Mouse (Mus musculus) neural tube, embryonic 12.5 days (tissue): ENCODE measurements at regions not wholly inside any gene's neighbourhood (a gene's known extent, or its start where the extent isn't known, plus 50 kb on each side); places are given as distances from the start of the nearest gene placed in this dataset.

Experiments
- ATAC-seq: fragments of 200-750 bp; cut with Nextera tagmentation; 2 replicates; pipeline ENCODE4 v1.8.0; 2017; ENCODE audit warnings: low read depth, mild to moderate bottlenecking, moderate TSS enrichment, moderate library complexity; ENCODE audit not compliant: low FRiP score
- H3K27ac ChIP-seq: fragments of 300-500 bp; sonication (generic); 2 replicates; pipeline ENCODE4 v1.5.1; 2016
- H3K27me3 ChIP-seq: fragments of 300-500 bp; sonication (generic); replicated peaks from 2 replicates; pipeline ENCODE4 v1.6.1; 2016; ENCODE audit warnings: mild to moderate bottlenecking
- H3K36me3 ChIP-seq: fragments of 300-500 bp; sonication (generic); 2 replicates; pipeline ENCODE4 v1.6.1; 2016; ENCODE audit warnings: mild to moderate bottlenecking
- H3K4me1 ChIP-seq: fragments of 300-500 bp; sonication (generic); 2 replicates; pipeline ENCODE4 v1.6.1; 2016
- H3K4me2 ChIP-seq: fragments of 300-500 bp; sonication (generic); replicated peaks from 2 replicates; pipeline ENCODE4 v1.6.1; 2016; ENCODE audit warnings: mild to moderate bottlenecking
- H3K4me3 ChIP-seq: fragments of 300-500 bp; sonication (generic); 2 replicates; pipeline ENCODE4 v1.5.1; 2016
- H3K9ac ChIP-seq: fragments of 300-500 bp; sonication (generic); 2 replicates; pipeline ENCODE4 v1.6.1; 2016; ENCODE audit warnings: mild to moderate bottlenecking
- H3K9me3 ChIP-seq: fragments of 300-500 bp; sonication (generic); 2 replicates; pipeline ENCODE4 v1.6.1; 2016; ENCODE audit warnings: mild to moderate bottlenecking
- WGBS: fragments of 180-500 bp; shearing (Covaris S2); methylation state at CpG from one replicate; pipeline ENCODE4 v1.1.7; 2016; 5-methylcytosine and 5-hydroxymethylcytosine counted together

DNA sequence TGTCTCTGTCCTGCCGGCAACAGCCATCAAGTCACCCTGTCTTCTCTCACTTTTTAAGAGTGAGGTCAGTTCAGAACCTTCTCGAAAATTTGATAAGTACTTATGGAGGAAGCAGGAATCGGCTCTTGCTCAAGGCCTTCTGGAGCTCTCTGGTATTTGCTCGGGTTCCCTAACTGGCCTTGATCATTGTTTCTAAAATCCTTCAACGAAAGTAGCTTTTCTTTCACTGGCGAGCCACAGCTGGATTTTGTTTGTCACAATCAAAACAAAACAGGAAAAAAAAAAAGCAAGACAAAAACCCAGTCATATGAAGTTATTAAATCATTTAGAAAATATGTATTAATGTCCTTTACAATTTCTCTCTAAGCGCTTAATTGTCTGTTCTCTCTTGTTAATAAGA lies 156.6 kb upstream of the Tex13c2 start:
- WGBS, result 92% methylated on average over 7 of the region's 7 CpGs
- Histone ChIP-seq H3K4me3 (no peak overlapping the region), H3K9me3 (no peaks in the 10 kb centered on the region), H3K27me3 (no peaks in the 10 kb centered on the region), H3K4me2 (no peak overlapping the region), H3K9ac (no peak overlapping the region), H3K27ac (no peak overlapping the region), H3K36me3 (no peaks in the 10 kb centered on the region), H3K4me1 (no peaks in the 10 kb centered on the region)
- no peak for ATAC-seq

DNA sequence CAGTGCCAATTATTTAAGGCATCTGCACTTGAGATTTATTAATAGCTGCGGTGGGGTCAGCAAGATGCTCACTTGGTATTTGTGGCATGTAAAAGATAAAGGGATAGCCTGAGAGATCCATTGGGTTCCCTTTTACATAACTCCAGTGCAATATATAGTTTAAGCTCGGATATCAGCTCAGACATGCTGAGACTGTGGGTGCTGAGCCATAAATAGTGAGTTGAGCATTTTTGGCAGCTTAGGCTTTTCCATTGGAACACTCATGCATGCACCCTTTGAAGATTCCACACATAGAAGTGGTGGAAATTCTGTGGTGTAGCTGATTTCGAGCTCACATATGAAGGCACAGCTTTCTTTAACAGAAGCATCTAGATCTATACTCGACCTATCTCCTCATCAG lies 155.9 kb upstream of the Tex13c2 start:
- Histone ChIP-seq H3K9ac (no peak overlapping the region), H3K9me3 (no peaks in the 10 kb centered on the region), H3K4me3 (no peak overlapping the region), H3K27ac (no peak overlapping the region), H3K4me1 (no peaks in the 10 kb centered on the region), H3K36me3 (no peaks in the 10 kb centered on the region), H3K27me3 (no peaks in the 10 kb centered on the region), H3K4me2 (no peak overlapping the region)
- no peak for ATAC-seq
- 82% methylated on average over 4 of the region's 4 CpGs for WGBS

DNA sequence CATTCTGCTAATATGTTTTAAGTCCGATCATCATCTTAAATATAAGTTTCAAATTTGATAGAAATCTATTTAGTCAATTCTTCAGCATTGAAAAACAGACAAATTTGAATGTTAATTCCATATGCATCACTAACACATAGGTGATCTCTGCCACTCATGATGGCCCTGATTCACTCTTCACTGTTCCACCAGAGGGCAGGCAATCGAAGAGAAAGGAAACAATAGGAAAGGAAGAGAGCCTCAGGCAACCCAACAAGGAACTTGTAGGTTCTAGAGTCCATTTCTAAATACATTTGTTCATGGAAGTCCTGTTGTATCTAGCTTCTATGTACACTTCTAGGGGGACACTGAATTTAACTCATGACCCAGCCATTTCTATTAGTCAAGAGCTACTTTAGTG lies 154.7 kb upstream of the Tex13c2 start:
- no peak for ATAC-seq
- WGBS, result 82% methylated on average over 2 of the region's 2 CpGs

DNA sequence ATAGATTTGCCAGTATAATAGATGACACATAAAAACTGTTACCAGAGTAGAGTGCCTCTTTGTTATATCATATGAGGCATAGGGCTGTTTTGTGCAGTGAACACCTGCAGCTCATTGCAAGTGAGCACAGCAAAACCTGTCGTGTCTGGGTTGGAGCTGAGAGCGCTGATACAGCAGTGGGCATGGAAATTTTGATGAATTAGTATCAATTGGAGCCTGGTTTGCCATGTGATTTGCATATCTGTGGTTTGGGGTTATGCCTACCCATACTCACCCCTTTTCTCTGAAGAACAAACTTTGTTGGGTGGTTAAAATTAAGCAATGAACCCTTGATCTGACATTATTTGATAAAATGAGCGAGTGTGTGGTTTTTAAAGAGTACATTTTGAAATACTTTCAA lies 152.7 kb upstream of the Tex13c2 start:
- Histone ChIP-seq H3K4me1 (no peaks in the 10 kb centered on the region), H3K9ac (no peak overlapping the region), H3K4me3 (no peak overlapping the region), H3K27ac (no peak overlapping the region), H3K9me3 (no peaks in the 10 kb centered on the region), H3K27me3 (no peaks in the 10 kb centered on the region), H3K36me3 (no peaks in the 10 kb centered on the region), H3K4me2 (no peak overlapping the region)
- ATAC-seq, result no peak
- WGBS, result 85% methylated on average over 3 of the region's 3 CpGs

More for the DNA sequence above, 154.7 kb upstream of the Tex13c2 start:
- no peaks in the 10 kb centered on the region for H3K36me3 ChIP-seq
- H3K27ac ChIP-seq, result no peak overlapping the region
- H3K4me3 ChIP-seq, result no peak overlapping the region
- H3K4me1 ChIP-seq, result no peaks in the 10 kb centered on the region
- H3K4me2 ChIP-seq, result no peak overlapping the region
- no peak overlapping the region for H3K9ac ChIP-seq
- no peaks in the 10 kb centered on the region for H3K27me3 ChIP-seq
- H3K9me3 ChIP-seq, result no peaks in the 10 kb centered on the region

DNA sequence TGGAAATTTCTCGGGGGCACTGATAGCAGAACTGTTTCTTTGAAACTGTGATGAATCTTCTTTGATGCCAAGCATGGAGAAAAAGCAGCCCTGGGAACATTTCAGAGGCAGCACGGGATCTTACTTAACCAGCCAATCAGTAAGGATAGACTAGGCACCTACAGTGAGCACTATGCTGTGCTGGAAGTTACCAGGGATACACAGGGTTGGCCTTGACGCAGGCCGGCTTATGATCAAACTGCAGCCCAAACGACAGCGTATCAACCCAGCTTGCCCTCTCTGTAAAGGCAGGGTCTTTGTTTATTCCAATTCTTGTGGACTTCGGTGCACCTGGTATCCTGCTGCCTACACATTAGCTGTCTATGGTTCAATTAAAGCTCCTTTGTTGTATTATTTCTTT lies 147.1 kb upstream of the Tex13c2 start:
- Histone ChIP-seq H3K4me1 (peaks cover 6% of the 10 kb centered on the region; the same call in 1 of the 2 replicates), H3K27ac (no peak overlapping the region), H3K9me3 (no peaks in the 10 kb centered on the region), H3K27me3 (no peaks in the 10 kb centered on the region), H3K4me2 (no peak overlapping the region), H3K4me3 (no peak overlapping the region), H3K36me3 (no peaks in the 10 kb centered on the region), H3K9ac (no peak overlapping the region)
- 37% methylated on average over 7 of the region's 7 CpGs for WGBS
- no peak for ATAC-seq

DNA sequence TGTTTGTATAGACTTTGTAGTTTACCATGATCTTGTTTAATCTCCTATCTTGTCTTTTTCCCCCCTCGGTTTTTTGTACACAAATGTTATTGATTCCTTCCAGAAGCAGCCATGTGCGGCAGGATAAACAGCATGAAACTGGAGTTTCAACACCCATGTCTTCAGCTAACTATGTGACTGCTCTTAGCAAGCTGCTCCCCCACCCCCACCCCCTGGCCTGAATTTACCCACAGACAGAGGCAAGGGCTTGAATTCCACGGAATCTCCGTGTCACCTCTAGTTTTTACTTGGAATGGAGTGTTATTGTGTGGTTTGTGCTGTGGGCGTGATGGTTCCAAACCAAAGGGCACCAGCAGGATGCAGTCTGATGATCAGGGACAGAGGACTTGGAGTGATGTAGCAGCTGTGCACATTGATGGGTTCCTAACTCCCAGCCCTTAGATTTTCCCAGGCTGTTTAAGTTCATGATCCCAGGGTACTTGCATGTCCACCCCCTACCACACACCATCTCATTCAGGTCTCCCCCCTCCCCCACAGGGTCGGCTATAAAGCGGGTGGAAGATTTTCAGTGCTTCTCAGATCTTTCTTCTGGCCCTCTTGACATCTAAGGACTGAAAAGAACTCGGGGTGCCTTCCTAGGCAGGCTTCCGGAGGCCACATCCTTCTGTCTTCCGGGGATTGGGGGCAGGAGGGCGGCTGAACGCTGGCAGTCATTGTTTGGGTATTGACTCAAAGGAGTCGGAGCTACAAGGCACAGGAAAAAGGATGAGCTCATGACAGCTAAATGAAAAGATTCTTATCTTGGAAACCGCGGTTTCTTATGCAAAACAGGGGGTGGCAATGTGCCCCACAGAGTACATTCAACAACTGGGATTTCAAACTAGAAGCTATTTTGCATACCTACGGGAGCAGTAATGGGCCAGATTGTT lies 146.3 kb upstream of the Tex13c2 start:
- WGBS, result 16% methylated on average over 16 of the region's 16 CpGs
- H3K4me2 ChIP-seq, result peak overlapping the region; percentile 40

DNA sequence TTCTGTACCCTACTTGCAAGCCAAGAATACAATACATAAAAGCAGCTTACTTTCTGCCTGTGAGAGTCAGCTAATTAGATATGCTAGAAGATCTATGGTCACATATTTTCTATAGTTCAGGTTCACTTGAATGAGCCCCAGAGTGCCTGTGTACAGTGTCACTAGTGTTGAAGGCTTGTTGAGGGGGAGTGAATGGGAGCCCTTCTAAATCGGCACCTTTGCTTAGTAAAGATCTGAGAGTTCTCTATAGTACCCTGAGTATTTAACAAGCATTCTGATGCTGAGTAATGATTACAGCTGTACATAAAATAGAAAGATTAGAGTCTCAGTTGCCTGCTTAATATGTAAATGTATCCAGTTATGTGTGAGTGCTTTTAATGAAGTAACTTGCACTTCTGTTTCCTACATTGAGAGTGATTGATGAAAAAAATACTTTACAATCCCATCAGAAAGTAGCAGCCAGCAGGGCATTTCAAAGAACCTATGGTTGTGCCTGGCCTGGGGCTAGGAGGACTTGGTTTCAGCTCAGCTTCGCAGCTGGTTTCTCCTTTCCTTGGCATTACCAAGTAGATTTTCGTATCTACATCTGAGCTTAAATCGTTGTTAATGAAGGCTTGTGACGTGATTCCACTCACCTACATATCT lies 136.8 kb upstream of the Tex13c2 start:
- Histone ChIP-seq H3K4me2 (no peak overlapping the region), H3K9ac (no peak overlapping the region), H3K9me3 (no peaks in the 10 kb centered on the region), H3K4me1 (no peaks in the 10 kb centered on the region), H3K36me3 (no peaks in the 10 kb centered on the region), H3K4me3 (no peak overlapping the region), H3K27me3 (no peaks in the 10 kb centered on the region), H3K27ac (no peak overlapping the region)
- ATAC-seq, result no peak
- WGBS, result 62% methylated on average over 5 of the region's 5 CpGs

More for the DNA sequence above, 146.3 kb upstream of the Tex13c2 start:
- H3K36me3 ChIP-seq, result no peaks in the 10 kb centered on the region
- H3K4me3 ChIP-seq, result no peak overlapping the region
- 0 out of 2 replicates have a peak overlapping the region, but pooled peaks have one; percentile 4 for H3K27ac ChIP-seq
- H3K4me1 ChIP-seq, result peaks cover 6% of the 10 kb centered on the region; the same call in 1 of the 2 replicates
- no peaks in the 10 kb centered on the region for H3K27me3 ChIP-seq
- H3K9ac ChIP-seq, result no peak overlapping the region
- ATAC-seq, result peak; percentile 81
- no peaks in the 10 kb centered on the region for H3K9me3 ChIP-seq

DNA sequence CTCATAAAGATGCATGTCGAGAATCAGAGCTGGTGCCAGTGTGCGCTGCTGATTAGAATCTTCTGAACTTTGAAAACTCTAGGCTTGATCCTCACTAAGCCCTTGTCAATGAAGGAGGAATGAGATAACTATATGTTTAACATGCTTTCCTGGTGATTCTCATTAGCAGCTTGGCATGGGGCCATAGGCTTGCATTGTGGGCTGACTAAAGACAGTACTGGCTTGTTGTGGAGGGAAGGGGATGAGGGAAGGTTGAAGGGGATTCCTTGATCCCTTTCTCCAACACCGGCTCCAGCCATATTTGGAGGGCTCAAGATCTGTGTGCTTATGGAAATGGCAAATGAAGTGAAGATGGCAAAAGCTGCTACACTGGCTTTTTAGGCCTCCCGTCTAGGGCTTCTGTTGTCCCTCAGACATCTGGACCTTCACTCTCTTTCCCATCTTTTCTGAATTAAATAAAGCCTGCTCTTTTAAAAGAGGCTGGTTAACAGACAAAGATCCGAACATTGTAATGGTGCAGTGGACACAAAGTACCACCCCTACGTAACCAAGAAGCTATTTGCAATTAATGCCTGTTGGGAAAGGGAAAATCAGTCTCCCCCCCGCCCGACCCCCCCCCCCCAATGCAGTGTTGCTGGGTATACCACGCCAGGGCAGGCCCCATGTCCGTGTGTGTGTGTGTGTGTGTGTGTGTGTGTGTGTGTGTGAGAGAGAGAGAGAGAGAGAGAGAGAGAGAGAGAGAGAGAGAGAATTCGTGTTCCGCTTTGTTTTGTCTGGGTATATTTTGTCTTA lies 129.9 kb upstream of the Tex13c2 start:
- Histone ChIP-seq H3K36me3 (no peaks in the 10 kb centered on the region), H3K9ac (no peak overlapping the region), H3K4me1 (no peaks in the 10 kb centered on the region), H3K27ac (no peak overlapping the region), H3K9me3 (no peaks in the 10 kb centered on the region), H3K27me3 (no peaks in the 10 kb centered on the region), H3K4me3 (no peak overlapping the region), H3K4me2 (peak overlapping the region; percentile 51)
- WGBS, result 27% methylated on average over 12 of the region's 12 CpGs
- no peak for ATAC-seq

DNA sequence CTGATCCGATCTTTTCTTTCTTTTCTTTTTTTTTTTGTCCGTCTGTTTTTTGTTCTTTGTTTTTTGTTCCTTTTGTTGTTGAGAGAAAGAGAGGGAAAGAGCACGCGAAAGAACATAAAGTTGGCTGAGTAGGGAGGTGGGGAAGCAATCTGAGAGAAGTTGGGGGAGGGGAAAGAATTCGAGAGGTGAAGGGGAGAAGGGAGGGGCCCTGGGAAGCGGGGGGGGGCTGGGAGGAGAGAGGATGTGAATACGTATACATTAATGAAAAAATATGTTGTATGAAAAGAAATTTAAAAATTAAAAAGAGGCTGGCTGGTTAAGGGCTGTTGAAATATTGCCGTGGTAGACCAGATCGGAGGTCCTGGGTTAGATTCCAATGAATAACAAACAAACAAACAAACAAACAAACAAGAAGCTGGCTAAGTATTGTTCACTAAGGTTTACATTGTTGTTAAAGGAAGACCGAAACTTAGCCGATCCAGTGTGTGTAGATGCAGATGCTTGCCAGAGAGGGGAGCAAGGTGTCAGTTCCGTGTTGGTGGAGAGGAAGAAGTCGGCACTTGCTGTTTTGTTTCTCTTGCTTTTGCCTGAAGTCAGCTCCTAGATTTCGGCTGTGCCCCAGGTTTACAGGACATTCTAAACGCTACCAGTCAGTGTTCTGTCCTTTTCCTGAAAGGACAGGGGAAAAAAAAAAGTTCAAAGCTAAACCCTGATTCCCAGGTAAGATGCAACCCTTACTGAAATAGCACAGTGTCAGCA lies 129.1 kb upstream of the Tex13c2 start:
- Histone ChIP-seq H3K4me3 (peak overlapping the region; percentile 16; the same call in 1 of the 2 replicates), H3K27me3 (no peaks in the 10 kb centered on the region), H3K4me1 (no peaks in the 10 kb centered on the region), H3K36me3 (no peaks in the 10 kb centered on the region), H3K9me3 (no peaks in the 10 kb centered on the region), H3K4me2 (peak overlapping the region; percentile 51), H3K27ac (no peak overlapping the region), H3K9ac (no peak overlapping the region)
- ATAC-seq, result peak; percentile 18; the same call in 1 of the 2 replicates
- WGBS, result 26% methylated on average over 13 of the region's 15 CpGs

DNA sequence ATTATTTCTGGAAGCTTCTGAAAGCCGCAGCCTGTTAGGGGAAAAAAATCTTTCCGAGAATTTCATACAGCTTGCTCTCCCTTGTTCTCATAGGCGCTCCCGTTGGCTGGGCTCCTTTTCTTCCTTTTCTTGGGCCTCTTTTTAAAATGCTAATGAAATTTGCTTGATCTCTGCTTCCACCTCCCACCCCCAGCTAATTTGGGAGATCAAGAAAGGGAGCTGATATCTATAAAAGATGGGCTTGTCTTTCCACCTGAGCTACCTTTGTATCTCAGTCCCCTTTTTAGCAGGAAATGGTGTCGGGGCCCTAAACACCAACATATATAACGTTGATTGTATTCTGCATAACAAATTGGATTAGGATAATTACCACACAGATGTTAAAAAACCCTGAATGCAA lies 128.5 kb upstream of the Tex13c2 start:
- no peak overlapping the region for H3K9ac ChIP-seq
- H3K9me3 ChIP-seq, result no peaks in the 10 kb centered on the region
- WGBS, result 28% methylated on average over 6 of the region's 6 CpGs
- no peaks in the 10 kb centered on the region for H3K4me1 ChIP-seq
- no peak overlapping the region for H3K27ac ChIP-seq
- no peaks in the 10 kb centered on the region for H3K36me3 ChIP-seq
- 0 out of 2 replicates have a peak, but pooled peaks have one; percentile 27 for ATAC-seq
- peak overlapping the region; percentile 16; the same call in 1 of the 2 replicates for H3K4me3 ChIP-seq
- H3K4me2 ChIP-seq, result peak overlapping the region; percentile 51
- H3K27me3 ChIP-seq, result no peaks in the 10 kb centered on the region

DNA sequence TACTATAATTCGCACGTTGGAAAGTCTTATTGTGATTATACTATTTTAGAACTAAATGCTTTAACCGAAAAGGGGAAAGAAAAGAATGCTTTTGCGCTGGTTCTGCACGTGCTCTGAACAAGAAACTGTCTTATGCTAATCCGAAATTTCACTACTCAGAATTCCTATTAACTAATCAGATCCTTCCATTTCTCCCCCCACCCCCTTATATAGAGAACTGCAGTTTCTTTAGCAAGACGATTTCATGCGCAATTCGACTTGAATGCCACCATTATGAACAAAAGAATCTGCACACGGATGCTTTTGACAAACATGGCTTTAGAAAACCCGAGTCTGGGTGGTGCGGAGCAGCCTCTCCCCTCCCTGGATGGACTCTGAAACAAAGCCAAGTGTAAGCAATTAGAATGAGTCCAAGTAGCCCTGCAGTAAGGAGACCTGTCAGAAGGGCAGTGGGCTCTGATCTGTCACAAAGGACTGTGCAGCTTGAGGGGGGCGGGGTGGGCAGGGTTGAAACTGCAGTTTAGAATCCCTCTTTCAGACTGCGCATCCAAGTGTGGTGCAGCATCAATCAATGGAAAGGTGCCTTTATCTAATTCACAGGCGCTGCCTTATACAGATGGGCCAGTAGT lies 128.0 kb upstream of the Tex13c2 start:
- Histone ChIP-seq H3K9me3 (no peaks in the 10 kb centered on the region), H3K4me3 (no peak overlapping the region), H3K27me3 (no peaks in the 10 kb centered on the region), H3K36me3 (no peaks in the 10 kb centered on the region), H3K9ac (no peak overlapping the region), H3K4me2 (peak overlapping the region; percentile 51), H3K4me1 (no peaks in the 10 kb centered on the region), H3K27ac (no peak overlapping the region)
- 18% methylated on average over 15 of the region's 15 CpGs for WGBS
- ATAC-seq, result peak; percentile 95
